Mouse (Mus musculus) liver, embryonic 13.5 days (tissue): ENCODE measurements at regions not wholly inside any gene's neighbourhood (a gene's known extent, or its start where the extent isn't known, plus 50 kb on each side); places are given as distances from the start of the nearest gene placed in this dataset.

Experiments used
- ATAC-seq: fragments of 200-750 bp; cut with Nextera tagmentation; 2 replicates; pipeline ENCODE4 v1.8.0; 2017; ENCODE audit warnings: low read depth, mild to moderate bottlenecking, moderate number of reproducible peaks, moderate library complexity
- DNase-seq: peaks from one replicate; pipeline ENCODE4 v3.0.0; 2022
- H3K27ac ChIP-seq: fragments of 300-500 bp; sonication (generic); 2 replicates; pipeline ENCODE4 v1.5.1; 2015; ENCODE audit warnings: moderate library complexity, mild to moderate bottlenecking, inconsistent platforms
- H3K27me3 ChIP-seq: fragments of 300-500 bp; sonication (generic); 2 replicates; pipeline ENCODE4 v1.6.1; 2015; ENCODE audit warnings: mild to moderate bottlenecking, inconsistent platforms
- H3K36me3 ChIP-seq: fragments of 300-500 bp; sonication (generic); 2 replicates; pipeline ENCODE4 v1.6.1; 2015; ENCODE audit warnings: mild to moderate bottlenecking, inconsistent platforms
- H3K4me1 ChIP-seq: fragments of 300-500 bp; sonication (generic); replicated peaks from 2 replicates; pipeline ENCODE4 v1.6.1; 2015; ENCODE audit warnings: inconsistent platforms
- H3K4me2 ChIP-seq: fragments of 300-500 bp; sonication (generic); 2 replicates; pipeline ENCODE4 v1.6.1; 2015; ENCODE audit warnings: inconsistent platforms, mild to moderate bottlenecking, moderate library complexity
- H3K4me3 ChIP-seq: fragments of 300-500 bp; sonication (generic); replicated peaks from 2 replicates; pipeline ENCODE4 v1.5.1; 2015; ENCODE audit warnings: mild to moderate bottlenecking, inconsistent platforms
- H3K9ac ChIP-seq: fragments of 300-500 bp; sonication (generic); 2 replicates; pipeline ENCODE4 v1.6.1; 2015; ENCODE audit warnings: mild to moderate bottlenecking, inconsistent platforms
- H3K9me3 ChIP-seq: fragments of 300-500 bp; sonication (generic); replicated peaks from 2 replicates; pipeline ENCODE4 v1.6.1; 2016; ENCODE audit warnings: inconsistent platforms
- WGBS: fragments of 180-500 bp; shearing (Covaris S2); methylation state at CpG from one replicate; pipeline ENCODE4 v1.1.7; 2015; ENCODE audit not compliant: insufficient replicate concordance; 5-methylcytosine and 5-hydroxymethylcytosine counted together

DNA sequence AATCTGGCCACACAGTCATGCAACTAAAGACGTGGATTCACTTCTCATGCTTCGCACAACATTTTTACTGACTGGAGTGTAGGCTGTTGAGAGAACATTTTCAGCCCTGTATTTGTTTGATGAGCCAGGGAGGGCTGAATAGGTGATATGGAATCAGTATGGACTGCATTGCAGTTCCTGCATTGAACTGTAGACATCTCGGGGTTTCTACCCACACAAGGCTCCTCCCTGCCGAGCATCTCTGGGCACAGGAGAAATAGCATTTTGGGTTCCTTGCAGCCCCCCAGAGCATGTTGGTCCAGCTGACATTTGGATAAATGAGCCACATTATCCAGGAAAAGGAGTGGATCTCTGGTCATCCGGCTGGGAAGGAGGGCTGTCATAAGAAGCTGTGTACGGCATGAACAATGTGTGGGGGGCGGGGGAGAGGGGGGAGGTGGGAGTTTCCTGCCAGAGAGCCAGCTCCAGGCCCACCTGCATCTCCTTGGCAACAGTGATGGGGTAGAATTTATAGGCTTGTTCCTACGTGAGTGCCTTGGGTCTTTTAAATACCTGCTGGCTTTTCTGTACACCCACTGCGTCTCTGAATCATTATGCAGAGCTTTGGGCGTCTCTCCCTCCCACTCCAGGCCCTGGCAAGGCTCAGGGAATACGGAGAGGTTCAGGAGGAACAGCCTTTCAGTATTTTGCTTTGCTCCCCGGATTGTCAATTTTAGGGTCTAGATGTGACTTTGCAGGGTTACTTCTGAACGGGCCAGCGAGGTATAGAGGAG, 280.9 kb upstream of the Gm10131 start:
- Histone ChIP-seq H3K27me3 (no peaks in the 10 kb centered on the region), H3K9ac (no peak overlapping the region), H3K27ac (no peak overlapping the region), H3K9me3 (no peaks in the 10 kb centered on the region), H3K36me3 (no peaks in the 10 kb centered on the region), H3K4me2 (no peak overlapping the region), H3K4me1 (no peaks in the 10 kb centered on the region), H3K4me3 (no peak overlapping the region)
- ATAC-seq: no peak
- WGBS: 68% methylated on average over 14 of the region's 14 CpGs
- no peak for DNase-seq

DNA sequence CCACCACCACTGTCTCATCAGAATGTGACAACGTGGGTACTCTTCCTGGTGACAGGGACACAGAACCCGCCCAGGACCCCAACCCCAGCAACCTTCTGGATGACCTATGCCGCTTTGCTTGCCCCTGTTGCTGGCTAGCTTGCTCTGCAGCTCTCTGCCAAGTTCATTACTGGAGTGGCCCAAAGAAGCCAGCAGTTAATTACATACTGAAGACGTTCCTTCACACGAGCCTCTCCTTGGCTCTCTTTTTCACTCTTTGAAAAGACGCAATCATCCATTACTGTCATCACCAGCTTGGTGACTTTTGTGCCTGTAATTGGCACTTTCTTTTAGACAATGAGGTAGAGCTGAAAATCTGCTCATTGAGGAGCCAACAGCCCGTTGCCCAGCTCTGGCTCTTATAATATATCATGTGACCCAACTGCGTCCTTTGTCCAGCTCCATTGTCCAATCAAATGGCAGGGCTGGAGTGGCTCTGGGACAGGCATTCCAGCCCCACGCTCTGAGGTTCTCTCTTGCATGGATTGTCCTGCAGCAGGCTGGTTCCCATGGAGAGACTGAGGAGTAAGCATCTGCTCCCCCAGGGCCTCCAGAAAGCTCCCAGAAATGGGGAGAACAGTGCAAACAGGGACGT, 274.4 kb upstream of the Gm10131 start:
- Histone ChIP-seq H3K9ac (no peak overlapping the region), H3K4me1 (no peaks in the 10 kb centered on the region), H3K9me3 (no peaks in the 10 kb centered on the region), H3K36me3 (no peaks in the 10 kb centered on the region), H3K4me2 (no peak overlapping the region), H3K27ac (no peak overlapping the region), H3K4me3 (no peak overlapping the region), H3K27me3 (no peaks in the 10 kb centered on the region)
- DNase-seq: no peak
- WGBS: 65% methylated on average over 10 of the region's 10 CpGs
- no peak for ATAC-seq

DNA sequence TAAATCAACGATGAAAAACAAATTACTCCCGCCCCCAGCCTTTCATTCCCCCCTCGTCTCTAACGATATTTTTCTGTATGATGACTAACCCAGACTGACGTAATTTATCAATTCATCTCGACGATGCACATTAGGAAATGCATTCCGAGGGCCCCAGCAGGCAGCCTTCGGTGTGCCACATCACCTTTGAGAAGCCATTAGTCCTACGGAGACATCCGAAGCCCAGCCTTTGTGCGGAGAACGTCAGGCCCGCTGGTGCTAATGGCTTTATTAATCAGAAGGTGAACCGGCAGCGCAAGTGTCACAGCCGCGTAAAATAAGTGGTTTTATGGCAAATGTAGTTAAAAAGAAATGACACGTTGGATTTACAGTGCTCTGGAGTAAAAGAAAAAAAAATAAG, 269.1 kb upstream of the Gm10131 start:
- H3K9ac ChIP-seq: no peak overlapping the region
- no peak overlapping the region for H3K4me3 ChIP-seq
- H3K36me3 ChIP-seq: no peaks in the 10 kb centered on the region
- DNase-seq (no peak), ATAC-seq (no peak)
- H3K27ac ChIP-seq: no peak overlapping the region
- no peaks in the 10 kb centered on the region for H3K9me3 ChIP-seq
- no peaks in the 10 kb centered on the region for H3K27me3 ChIP-seq
- H3K4me2 ChIP-seq: no peak overlapping the region
- 74% methylated on average over 19 of the region's 19 CpGs for WGBS
- H3K4me1 ChIP-seq: no peaks in the 10 kb centered on the region

DNA sequence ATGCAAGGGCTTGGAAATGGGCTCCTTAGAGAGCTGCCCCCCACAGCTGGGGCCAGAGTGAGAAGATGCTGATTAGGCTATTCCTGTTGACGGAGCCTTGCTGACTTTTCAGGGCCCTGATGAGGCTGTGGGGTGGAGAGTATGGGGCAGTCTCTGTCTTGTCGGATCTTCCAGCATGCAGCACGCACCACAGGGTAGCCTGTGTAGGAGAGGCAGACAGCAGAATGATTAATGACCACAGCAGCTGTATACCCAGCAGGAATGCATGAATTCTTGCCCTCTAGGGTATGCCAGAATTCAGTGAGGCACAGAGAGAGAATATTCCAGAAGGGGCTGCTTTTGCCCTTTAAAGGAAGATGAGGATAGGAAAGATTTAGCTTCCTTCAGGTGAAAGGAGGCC, 265.6 kb upstream of the Gm10131 start:
- 34% methylated on average over 3 of the region's 3 CpGs for WGBS
- Histone ChIP-seq H3K27ac (no peak overlapping the region), H3K9me3 (no peaks in the 10 kb centered on the region), H3K4me1 (no peaks in the 10 kb centered on the region), H3K4me2 (no peak overlapping the region), H3K27me3 (no peaks in the 10 kb centered on the region), H3K9ac (no peak overlapping the region), H3K4me3 (no peak overlapping the region), H3K36me3 (no peaks in the 10 kb centered on the region)
- no peak for DNase-seq
- no peak for ATAC-seq

DNA sequence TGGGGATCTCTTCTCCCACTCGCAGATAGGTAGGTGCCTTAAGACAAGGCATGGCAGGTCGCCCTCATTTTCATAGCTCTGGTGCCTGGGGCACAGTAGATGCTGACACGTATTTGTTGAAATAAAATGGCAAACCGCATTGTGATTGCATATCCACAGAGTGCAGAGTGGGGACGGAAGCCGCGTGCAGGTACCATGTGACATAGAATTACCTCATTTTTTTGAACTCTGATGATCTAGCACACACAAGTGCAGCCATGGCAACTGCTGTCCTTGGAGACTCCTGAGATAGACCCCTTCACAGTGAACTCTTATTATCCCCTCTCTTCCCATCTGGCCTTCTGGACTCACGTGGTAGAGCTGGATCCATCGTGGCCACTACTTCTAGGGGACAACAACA, 262.7 kb upstream of the Gm10131 start:
- ATAC-seq (no peak), DNase-seq (no peak)
- no peak overlapping the region for H3K9ac ChIP-seq
- no peaks in the 10 kb centered on the region for H3K27me3 ChIP-seq
- H3K4me2 ChIP-seq: no peak overlapping the region
- WGBS: 70% methylated on average over 9 of the region's 9 CpGs
- H3K27ac ChIP-seq: no peak overlapping the region
- H3K36me3 ChIP-seq: no peaks in the 10 kb centered on the region
- no peaks in the 10 kb centered on the region for H3K4me1 ChIP-seq
- no peaks in the 10 kb centered on the region for H3K9me3 ChIP-seq
- H3K4me3 ChIP-seq: no peak overlapping the region

DNA sequence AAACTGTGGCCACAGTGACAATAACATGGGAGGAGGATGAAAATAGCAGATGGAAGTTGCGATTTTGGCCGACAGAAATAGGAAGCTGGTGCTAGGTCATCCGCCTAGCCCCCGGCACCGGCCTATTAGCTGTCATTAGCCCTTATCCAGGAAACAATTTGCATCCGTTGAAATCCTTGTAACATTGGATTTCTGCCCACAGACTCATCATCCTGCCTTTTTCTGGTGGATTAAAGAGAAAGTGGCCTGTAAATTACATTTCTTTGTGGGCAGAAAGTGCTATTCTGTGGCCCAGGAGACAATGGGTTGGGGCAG, 261.1 kb upstream of the Gm10131 start:
- WGBS: 61% methylated on average over 6 of the region's 6 CpGs
- Histone ChIP-seq H3K4me1 (no peaks in the 10 kb centered on the region), H3K9ac (no peak overlapping the region), H3K9me3 (no peaks in the 10 kb centered on the region), H3K27ac (no peak overlapping the region), H3K36me3 (no peaks in the 10 kb centered on the region), H3K27me3 (no peaks in the 10 kb centered on the region), H3K4me2 (no peak overlapping the region), H3K4me3 (no peak overlapping the region)
- DNase-seq (no peak), ATAC-seq (no peak)

DNA sequence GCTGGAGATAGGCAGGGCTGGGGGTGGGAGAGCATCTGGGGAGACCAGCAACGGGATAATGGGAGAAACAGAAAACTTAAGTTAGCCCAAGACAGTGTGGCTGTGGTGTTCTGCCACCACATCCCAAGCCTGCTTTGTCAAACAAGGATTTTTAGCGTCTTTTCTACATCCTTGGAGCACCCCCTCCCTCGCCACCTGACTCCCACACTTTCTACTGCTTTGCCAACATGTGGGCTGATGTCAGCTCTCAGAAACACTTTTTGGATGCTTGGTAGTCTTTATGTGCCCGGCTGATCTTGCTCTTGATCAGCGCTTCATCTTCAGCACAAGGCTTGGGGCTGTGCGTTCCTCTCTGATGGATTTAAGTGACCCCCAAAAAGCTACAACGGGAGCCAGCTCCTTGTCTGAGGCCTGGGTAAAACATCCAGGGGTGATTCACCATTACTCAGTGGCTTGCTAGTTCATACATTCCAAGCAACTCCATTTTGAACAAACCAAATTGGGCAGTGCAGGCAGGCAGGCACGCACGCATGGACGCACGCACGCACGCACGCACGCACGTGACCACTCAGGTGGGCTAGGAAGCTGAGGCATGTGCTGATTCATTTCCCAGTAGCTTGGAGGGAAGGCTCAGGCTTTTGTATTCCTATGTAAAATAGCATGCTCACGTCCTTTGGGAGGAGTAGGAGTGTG, 260.6 kb upstream of the Gm10131 start:
- Histone ChIP-seq H3K4me2 (no peak overlapping the region), H3K9me3 (no peaks in the 10 kb centered on the region), H3K27me3 (no peaks in the 10 kb centered on the region), H3K27ac (no peak overlapping the region), H3K9ac (no peak overlapping the region), H3K4me3 (no peak overlapping the region), H3K4me1 (no peaks in the 10 kb centered on the region), H3K36me3 (no peaks in the 10 kb centered on the region)
- DNase-seq (no peak), ATAC-seq (no peak)
- 74% methylated on average over 17 of the region's 17 CpGs for WGBS

DNA sequence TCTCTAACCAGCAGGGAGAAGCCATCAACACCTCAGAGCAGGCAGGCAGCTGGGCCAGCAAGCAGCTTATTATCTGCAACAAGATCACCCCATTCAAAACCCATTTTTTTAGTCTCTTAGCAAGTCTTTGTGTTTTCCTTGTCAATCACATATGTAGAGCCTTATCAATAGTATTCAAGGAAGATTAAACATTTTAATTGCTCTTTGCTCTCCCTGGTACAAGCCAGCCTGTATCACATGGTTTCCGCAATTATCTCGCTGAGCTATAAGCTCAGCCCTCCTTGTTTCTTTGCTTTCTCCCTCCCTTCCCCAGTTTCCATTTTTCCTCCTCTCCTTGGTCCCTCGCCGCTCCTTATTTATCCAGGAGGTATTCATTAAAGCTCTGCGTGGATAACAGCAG, 259.9 kb upstream of the Gm10131 start:
- no peak overlapping the region for H3K9ac ChIP-seq
- no peak overlapping the region for H3K27ac ChIP-seq
- no peaks in the 10 kb centered on the region for H3K36me3 ChIP-seq
- WGBS: 59% methylated on average over 5 of the region's 5 CpGs
- DNase-seq (no peak), ATAC-seq (no peak)
- no peaks in the 10 kb centered on the region for H3K27me3 ChIP-seq
- no peak overlapping the region for H3K4me3 ChIP-seq
- H3K4me1 ChIP-seq: no peaks in the 10 kb centered on the region
- no peaks in the 10 kb centered on the region for H3K9me3 ChIP-seq
- no peak overlapping the region for H3K4me2 ChIP-seq

DNA sequence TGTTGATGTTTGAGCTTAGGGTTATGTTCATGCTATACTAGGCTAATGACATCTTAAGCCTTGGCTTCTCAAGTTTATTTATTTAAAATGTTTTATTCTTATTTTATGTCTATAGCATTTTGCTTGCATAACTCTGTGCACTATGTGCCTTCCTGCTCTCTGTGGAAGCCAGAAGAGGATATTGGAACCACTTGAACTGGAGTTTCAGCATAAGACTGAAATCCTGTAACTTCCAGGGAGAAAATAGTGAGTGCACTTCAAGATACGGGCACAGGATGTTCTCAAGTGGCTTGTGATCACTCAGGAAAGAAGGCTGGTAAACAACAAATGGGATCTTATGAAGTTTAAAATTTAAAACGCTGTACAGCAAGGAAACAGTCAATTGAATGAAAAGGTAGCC, 257.0 kb upstream of the Gm10131 start:
- Histone ChIP-seq H3K27ac (no peak overlapping the region), H3K36me3 (no peaks in the 10 kb centered on the region), H3K4me1 (no peaks in the 10 kb centered on the region), H3K9me3 (no peaks in the 10 kb centered on the region), H3K9ac (no peak overlapping the region), H3K27me3 (no peaks in the 10 kb centered on the region), H3K4me3 (no peak overlapping the region), H3K4me2 (no peak overlapping the region)
- DNase-seq: no peak
- no peak for ATAC-seq
- WGBS: 52% methylated on average over 2 of the region's 2 CpGs

DNA sequence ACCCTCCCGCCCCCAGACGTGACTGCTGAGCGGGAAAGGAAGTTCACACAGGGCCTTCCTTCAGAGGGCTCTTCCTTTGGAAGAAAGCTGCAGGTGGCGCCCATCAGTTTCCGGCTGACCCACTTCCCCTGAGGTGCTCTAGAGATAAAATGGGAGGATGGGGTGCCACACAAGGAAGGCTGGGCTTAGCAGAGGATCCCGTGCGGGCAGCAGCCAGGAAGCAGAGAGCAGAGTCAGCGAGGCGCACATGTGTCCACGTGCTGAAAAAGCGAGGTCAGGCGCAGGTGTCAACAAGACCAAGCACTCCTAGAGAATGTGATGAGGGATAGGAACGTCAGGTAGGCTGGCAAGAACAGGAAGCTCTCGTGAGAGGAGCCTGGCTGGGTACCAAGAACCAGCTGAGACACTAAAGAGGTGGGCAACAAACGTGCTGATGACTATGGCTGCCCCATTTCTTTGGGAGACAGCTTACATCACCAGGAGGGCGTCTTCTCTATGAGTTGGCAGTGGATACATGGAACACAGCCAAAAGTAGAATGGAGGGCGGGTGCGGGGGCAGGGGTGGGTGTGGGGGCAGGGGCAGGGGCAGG, 253.0 kb upstream of the Gm10131 start:
- DNase-seq (no peak), ATAC-seq (no peak)
- Histone ChIP-seq H3K9ac (no peak overlapping the region), H3K4me2 (no peak overlapping the region), H3K4me3 (no peak overlapping the region), H3K4me1 (no peaks in the 10 kb centered on the region), H3K27me3 (no peaks in the 10 kb centered on the region), H3K36me3 (no peaks in the 10 kb centered on the region), H3K27ac (no peak overlapping the region), H3K9me3 (no peaks in the 10 kb centered on the region)
- 53% methylated on average over 18 of the region's 18 CpGs for WGBS

DNA sequence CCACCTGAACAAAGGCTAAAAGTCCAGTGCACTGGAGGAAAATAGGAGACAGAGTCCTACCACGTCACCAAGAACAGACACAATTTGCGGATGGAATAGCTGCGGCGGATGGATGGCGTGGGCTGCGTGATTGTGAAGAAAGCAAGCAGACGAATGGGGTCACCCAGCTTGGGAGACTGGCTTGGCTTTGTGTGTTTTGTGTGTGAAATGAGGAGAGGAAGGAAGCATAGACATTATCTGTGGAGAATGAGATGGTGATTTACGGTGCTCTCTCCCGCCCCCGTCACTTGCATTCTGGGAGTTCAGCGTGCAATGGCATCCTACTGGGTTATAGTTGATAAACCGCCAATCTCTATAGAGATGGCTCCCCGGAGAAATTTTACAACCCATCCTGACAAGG, 252.1 kb upstream of the Gm10131 start:
- Histone ChIP-seq H3K4me2 (no peak overlapping the region), H3K9ac (no peak overlapping the region), H3K9me3 (no peaks in the 10 kb centered on the region), H3K27ac (no peak overlapping the region), H3K27me3 (no peaks in the 10 kb centered on the region), H3K4me1 (no peaks in the 10 kb centered on the region), H3K4me3 (no peak overlapping the region), H3K36me3 (no peaks in the 10 kb centered on the region)
- DNase-seq (no peak), ATAC-seq (no peak)
- 74% methylated on average over 13 of the region's 13 CpGs for WGBS
